In genomic region chr9:22428666-22429410, GRCm38 (mm10) we compare ENCODE assay signal across 23 mouse cellular contexts. TPM values are rescaled to one million over a fixed set of nuclear protein-coding genes. Genes with fewer than 3 reads are reported as not detected.
"Had no signal": no experiment of that assay in that cellular context is flagged by ENCODE, and none has a peak within 500 bp of the region (broad histone marks: within the 10 kb centered on the region; RNA-seq: fewer than 3 reads in every experiment).

No protein-coding gene starts in this region.

- DNase-seq: kidney, postnatal 36 days; left cerebral cortex, postnatal 4 days; liver, embryonic 13.5 days; liver, postnatal 0 days; lung, postnatal 14 days; right cerebral cortex, postnatal 25 days had no signal

- H3K4me3 ChIP-seq: layer of hippocampus, adult 2 months; liver, embryonic 13.5 days; lung, embryonic 15.5 days; megakaryocyte, embryonic 14.5 days; midbrain, embryonic 12.5 days had no signal

- H3K36me3 ChIP-seq: liver, embryonic 13.5 days; lung, embryonic 15.5 days; midbrain, embryonic 12.5 days had no signal

- H3K9me3 ChIP-seq: liver, embryonic 13.5 days; lung, embryonic 15.5 days; midbrain, embryonic 12.5 days had no signal

- ATAC-seq: intestine, embryonic 16.5 days had no signal

- H3K9ac ChIP-seq: liver, embryonic 13.5 days; lung, embryonic 15.5 days; midbrain, embryonic 12.5 days had no signal

- H3K27ac ChIP-seq: layer of hippocampus, adult 2 months; liver, embryonic 13.5 days; lung, embryonic 15.5 days; macrophage; midbrain, embryonic 12.5 days had no signal

- H3K27me3 ChIP-seq: liver, embryonic 13.5 days; lung, embryonic 15.5 days; megakaryocyte, embryonic 14.5 days; midbrain, embryonic 12.5 days had no signal

- H3K4me2 ChIP-seq: midbrain, embryonic 12.5 days had no signal

RNA-seq across cellular contexts. Expression of gene Gm17545, which starts 25.3 kb away (rescaled TPM):
- total RNA-seq: layer of hippocampus, adult 2 months; layer of hippocampus, postnatal 14 days; left cerebral cortex, adult 18-20 months; left cerebral cortex, postnatal 10 days; left cerebral cortex, postnatal 4 days; midbrain, postnatal 0 days had no signal
- polyA plus RNA-seq: intestine, embryonic 16.5 days; kidney, adult 2 months; kidney, embryonic 16.5 days; liver, embryonic 13.5 days; liver, postnatal 0 days; lung, embryonic 15.5 days; macrophage; midbrain, embryonic 12.5 days; midbrain, postnatal 0 days; neural tube, embryonic 14.5 days; small intestine, adult 2 months; stomach, embryonic 16.5 days; thymus, postnatal 0 days; urinary bladder, adult 2 months had no signal
